Mouse (Mus musculus) inflammation-experienced regulatory T-cells, adult 16 weeks (primary cell): Measurements from ENCODE around the gene Olfr822. TPM values are rescaled to one million over a fixed set of nuclear protein-coding genes. Genes with fewer than 3 reads are reported as not detected.

ENCODE experiments used
- polyA plus RNA-seq: library from polyadenylated mRNA; unstranded; fragments of 100-300 nt; shearing (Covaris generic); gene quantifications from one replicate; pipeline ENCODE4 v1.2.1, GENCODE M21; 2017

Gene Olfr822
- not detected for polyA plus RNA-seq

GRCm38 (mm10) chr10:130070910-130071309 is at the start of gene Olfr822:
TSS of gene Olfr822 (plus strand) at chr10:130071210.

GRCm38 (mm10) chr10:130030048-130030447 is 41.0 kb upstream of the Olfr822 start, which contains the start of gene Olfr821:
TSS of gene Olfr821 (plus strand) at chr10:130030348.

GRCm38 (mm10) chr10:130115283-130115682 is 44.3 kb downstream of the Olfr822 start, which contains the start of gene Olfr823:
TSS of gene Olfr823 (minus strand) at chr10:130115383.

Other genes with a start within 250 kb of the Olfr822 start
- not detected for gene Olfr812, start 225.1 kb upstream of the Olfr822 start, polyA plus RNA-seq
- gene Olfr813, start 215.8 kb upstream of the Olfr822 start, polyA plus RNA-seq, result not detected
- gene Olfr814, start 191.4 kb upstream of the Olfr822 start, polyA plus RNA-seq, result not detected
- not detected for gene Olfr815, start 165.3 kb upstream of the Olfr822 start, polyA plus RNA-seq
- gene Olfr816, start 155.6 kb upstream of the Olfr822 start, polyA plus RNA-seq, result not detected
- gene Olfr818, start 122.1 kb upstream of the Olfr822 start, polyA plus RNA-seq, result not detected
- gene Olfr819, start 103.9 kb upstream of the Olfr822 start, polyA plus RNA-seq, result not detected
- not detected for gene Olfr247, start 95.1 kb upstream of the Olfr822 start, polyA plus RNA-seq
- gene Gm10310, start 86.1 kb upstream of the Olfr822 start, polyA plus RNA-seq, result not detected
- not detected for gene Olfr820, start 58.6 kb upstream of the Olfr822 start, polyA plus RNA-seq
- gene Olfr821, start 40.9 kb upstream of the Olfr822 start, polyA plus RNA-seq, result not detected
- gene Olfr823, start 44.2 kb downstream of the Olfr822 start, polyA plus RNA-seq, result not detected
- gene Olfr824, start 58.8 kb downstream of the Olfr822 start, polyA plus RNA-seq, result not detected
- not detected for gene Olfr825, start 95.6 kb downstream of the Olfr822 start, polyA plus RNA-seq
- gene Olfr826, start 113.0 kb downstream of the Olfr822 start, polyA plus RNA-seq, result not detected
- gene Olfr827, start 143.2 kb downstream of the Olfr822 start, polyA plus RNA-seq, result not detected
- gene Neurod4, start 209.0 kb downstream of the Olfr822 start, polyA plus RNA-seq, result 0.09 TPM